Mouse (Mus musculus): Measurements from ENCODE around the gene Hnf4a. TPM values are rescaled to one million over a fixed set of nuclear protein-coding genes. Genes with fewer than 3 reads are reported as not detected.
"Not testable (repeated sequence)": the region's sequence is repeated elsewhere in the genome, so short reads cannot be mapped to it uniquely, and the experiment has no call there.

The Hnf4a gene
- polyA plus RNA-seq, 1 experiment: 0.51 TPM

DNA sequence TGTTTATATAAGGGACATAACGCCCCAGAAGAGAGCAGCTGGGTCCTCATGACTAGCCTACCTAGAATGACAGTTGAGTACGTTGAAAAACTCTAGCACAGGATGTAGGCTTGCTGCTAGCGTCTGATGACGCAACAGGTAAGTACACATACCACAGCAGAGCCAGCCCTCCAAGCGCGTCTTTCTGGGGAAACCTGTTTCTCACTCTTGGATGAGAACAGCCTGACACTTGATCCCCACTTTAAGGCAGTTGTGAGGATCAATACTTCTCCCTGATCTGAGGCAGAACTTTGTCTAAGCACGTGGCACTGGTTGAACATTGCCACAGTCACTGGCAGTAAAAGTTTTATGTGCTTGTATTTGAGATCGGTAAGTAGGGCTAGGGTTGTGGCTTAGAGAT, 113.8 kb downstream of the Hnf4a start:
- DNase-seq (ENCODE audit: low spot score): no peak

DNA sequence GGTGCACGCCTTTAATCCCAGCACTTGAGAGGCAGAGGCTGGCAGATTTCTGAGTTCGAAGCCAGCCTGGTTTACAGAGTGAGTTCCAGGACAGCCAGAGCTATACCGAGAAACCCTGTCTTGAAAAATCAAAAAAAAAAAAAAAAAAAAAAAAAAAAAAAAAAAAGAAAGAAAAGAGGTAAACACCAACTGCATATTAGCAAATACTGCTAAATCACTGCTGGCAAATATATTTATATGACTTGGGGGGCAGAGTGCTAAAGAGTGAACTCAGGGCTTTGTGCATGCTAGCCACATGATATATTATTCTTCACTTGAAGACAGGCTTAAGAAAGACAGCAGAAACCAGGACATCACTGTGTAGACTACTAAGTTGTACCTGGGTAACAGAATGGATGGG, 114.8 kb downstream of the Hnf4a start:
- not testable (repeated sequence) for DNase-seq (ENCODE audit: low spot score)

Other genes starting within 250 kb of the Hnf4a start
- gene Jph2, start 108.8 kb upstream of the Hnf4a start, polyA plus RNA-seq (2012; rRNA removed): 113 and 164 TPM in 2 replicates
- gene Oser1, start 82.1 kb upstream of the Hnf4a start, polyA plus RNA-seq (2012; rRNA removed): 34.7 and 36.7 TPM in 2 replicates
- gene Gdap1l1, start 68.3 kb upstream of the Hnf4a start, polyA plus RNA-seq (2012; rRNA removed): 0.30 and 0.44 TPM in 2 replicates
- gene Fitm2, start 34.2 kb upstream of the Hnf4a start, polyA plus RNA-seq (2012; rRNA removed): 4.7 and 7.0 TPM in 2 replicates
- gene R3hdml, start 14.5 kb upstream of the Hnf4a start, polyA plus RNA-seq (2012; rRNA removed): not detected in 2 replicates
- 22.0 and 22.9 TPM in 2 replicates for gene Ttpal, start 95.5 kb downstream of the Hnf4a start, polyA plus RNA-seq (2012; rRNA removed)
- 321 and 344 TPM in 2 replicates for gene Serinc3, start 138.3 kb downstream of the Hnf4a start, polyA plus RNA-seq (2012; rRNA removed)
- 83.9 and 114 TPM in 2 replicates for gene Pkig, start 151.6 kb downstream of the Hnf4a start, polyA plus RNA-seq (2012; rRNA removed)
- 8.7 and 9.5 TPM in 2 replicates for gene Ada, start 243.4 kb downstream of the Hnf4a start, polyA plus RNA-seq (2012; rRNA removed)

Measured in urinary bladder, adult 2 months (tissue).